Mouse (Mus musculus) ovary, postnatal 36 days (tissue): ENCODE measurements around the gene Pdcl2.

Experiments used
- DNase-seq: peaks from one replicate; pipeline ENCODE4 v3.0.0; 2022; ENCODE audit warnings: low spot score, mixed read lengths

The Pdcl2 gene

DNA sequence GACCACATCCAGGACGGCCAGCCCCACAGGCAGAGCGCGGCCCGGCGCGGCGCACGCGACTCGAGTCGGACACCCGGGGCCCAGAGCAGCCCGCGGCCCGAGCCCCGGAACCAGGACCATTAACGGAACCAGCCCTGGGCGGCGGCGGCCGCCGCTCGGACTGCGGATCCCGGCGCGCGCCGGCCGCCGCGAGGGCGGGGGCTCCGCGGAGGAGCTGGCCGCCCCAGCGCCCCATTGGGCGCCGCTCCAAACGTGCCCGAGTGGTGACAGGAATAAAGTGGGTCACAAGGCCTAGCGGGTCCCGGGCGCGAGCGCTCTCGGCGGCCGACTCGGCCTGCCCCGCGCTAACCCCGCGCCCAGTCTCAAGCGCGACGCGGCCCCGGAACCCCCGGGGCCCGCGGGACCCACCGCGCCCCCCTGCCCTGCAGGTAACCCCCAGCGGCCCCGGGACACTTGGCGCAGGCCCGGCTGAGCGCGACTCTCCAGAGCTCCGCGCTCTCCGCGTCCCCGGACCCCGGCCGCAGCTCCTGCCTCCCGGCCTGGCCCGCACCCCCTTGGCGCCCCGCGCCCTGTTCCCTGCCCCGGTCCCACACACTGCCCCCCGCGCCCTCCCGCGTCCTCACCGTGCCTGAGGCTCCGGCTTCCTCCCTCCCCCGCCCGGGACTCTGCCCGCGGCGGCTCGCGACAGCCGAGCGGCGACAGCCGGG, 27.1 kb downstream of the Pdcl2 start:
- DNase-seq, result peak; percentile 82

DNA sequence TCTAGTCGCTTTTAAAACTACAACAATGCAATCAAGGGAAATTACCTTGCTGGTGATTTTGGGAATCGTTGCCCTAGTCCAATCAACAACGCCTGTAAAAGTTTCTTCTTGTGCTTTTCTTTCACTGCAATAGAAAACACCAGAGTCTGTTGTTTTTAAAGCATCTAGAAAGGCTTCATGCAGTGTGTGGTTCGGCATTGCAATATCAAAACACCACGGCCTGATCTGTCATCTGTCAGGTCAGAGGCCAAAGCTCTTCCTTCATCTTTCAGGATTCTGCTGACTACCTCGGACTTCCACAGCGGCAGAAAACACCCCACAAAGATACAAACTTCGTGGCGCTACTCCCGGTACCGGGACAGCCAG, 27.6 kb downstream of the Pdcl2 start:
- no peak for DNase-seq

DNA sequence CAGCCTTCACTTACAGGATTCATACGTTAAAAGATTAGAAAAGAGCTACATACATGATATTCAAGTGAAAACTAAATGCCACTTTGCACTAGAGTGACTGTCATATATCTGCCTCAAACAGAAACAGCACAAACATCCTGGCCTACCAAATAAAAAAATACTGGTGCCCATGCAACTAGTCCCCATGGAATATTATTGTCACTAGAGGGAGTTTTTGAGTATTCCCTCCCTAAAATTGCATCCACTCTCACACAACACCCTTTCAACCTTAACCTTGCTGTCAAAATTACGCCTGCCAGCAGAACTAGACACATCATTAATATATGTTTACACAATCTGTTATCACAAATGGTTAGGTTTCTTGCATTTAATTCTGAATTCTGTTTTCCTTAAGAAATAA, 28.9 kb downstream of the Pdcl2 start:
- DNase-seq, result no peak

DNA sequence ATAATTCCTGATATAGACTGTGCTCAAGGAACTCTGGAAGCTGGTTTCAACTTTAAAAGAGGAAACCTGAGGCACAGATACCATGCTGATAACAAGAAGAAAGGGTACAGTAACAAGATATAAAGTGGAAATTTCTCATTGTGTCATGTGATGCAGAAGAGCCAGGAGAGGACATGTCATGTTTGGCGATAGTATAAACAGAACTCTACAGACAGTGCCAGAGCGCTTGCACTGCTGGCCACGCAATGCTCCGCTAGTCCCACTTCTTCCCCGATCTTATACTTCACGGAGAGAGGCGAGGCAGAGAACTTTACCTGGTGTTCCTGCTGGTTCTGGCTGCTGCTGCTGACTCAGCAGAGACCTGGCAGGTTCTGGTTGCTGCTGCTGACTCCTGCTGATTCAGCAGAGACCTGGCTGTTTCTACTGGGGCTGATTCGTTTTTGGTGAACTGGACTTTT, 41.7 kb downstream of the Pdcl2 start:
- no peak for DNase-seq

DNA sequence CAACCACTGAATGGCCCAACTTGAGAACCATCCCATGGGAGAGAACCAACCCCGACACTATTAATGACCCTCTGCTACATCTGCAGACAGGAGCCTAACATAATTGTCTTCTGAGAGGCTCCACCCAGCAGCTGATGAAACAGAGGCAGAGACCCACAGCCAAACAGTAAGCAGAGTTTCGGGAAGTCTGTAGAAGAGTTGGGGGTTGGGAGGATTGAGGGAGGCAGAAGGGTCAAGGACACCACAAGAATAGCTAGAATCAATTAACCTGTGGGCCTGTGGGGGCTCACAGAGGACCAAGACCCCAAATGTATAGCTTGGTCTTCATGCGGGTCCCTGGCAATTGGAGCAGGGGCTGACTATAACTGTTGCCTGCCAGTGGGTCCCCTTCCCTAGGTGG, 42.7 kb downstream of the Pdcl2 start:
- DNase-seq, result no peak

DNA sequence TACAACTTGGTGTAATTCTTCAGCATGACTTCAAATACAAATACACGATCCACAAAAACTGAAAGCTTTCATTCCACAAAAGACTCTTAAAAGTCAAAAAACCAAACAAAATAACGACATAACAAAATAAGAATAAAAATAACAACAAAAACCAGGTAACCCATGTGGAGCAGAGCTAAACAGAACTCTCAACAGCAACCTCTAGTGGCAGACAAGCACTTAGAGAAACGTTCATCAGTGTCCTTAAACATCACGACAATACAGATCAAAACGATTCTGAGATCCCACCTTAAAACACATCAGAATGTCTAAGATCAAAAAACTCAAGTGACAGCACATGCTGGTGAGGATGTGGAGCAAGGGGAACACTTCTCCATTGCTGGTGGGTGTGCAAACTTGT, 43.9 kb downstream of the Pdcl2 start:
- DNase-seq, result no peak

DNA sequence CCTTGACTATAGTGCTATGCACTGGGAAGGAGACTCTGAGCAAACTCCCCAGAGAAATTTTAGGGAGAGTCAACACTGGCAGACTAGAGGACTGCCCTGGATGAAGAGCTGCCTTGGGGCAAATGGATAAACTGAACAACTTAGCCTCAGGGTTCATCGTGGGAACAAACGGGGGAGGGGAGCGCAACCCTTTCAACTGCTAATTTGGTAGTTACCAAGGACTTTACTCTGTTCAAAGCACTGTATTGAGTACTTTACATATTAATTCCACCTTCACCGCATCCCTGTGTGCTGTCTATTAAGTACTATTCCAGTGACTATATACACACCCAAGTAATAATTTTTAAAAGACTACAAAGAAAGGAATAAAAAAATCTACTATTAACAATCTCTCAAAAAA, 45.3 kb downstream of the Pdcl2 start:
- DNase-seq, result no peak

DNA sequence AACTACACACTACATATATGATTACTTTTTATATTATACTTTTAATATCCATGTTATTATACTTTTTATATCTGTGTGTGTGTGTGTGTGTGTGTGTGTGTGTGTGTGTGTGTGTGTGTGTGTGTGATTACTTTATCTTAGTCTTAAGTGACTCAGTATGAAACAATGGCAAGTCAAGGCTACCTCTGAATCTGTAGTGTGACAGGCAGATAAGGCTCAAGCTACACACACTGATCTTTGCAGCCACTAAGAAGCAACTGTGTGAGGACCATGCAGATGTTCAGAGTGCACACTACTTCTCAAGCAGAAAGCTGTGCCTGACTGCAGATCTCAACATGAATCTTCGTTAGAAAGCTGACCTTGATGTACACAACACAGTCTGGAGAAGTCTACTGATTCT, 47.1 kb downstream of the Pdcl2 start:
- DNase-seq, result no peak

DNA sequence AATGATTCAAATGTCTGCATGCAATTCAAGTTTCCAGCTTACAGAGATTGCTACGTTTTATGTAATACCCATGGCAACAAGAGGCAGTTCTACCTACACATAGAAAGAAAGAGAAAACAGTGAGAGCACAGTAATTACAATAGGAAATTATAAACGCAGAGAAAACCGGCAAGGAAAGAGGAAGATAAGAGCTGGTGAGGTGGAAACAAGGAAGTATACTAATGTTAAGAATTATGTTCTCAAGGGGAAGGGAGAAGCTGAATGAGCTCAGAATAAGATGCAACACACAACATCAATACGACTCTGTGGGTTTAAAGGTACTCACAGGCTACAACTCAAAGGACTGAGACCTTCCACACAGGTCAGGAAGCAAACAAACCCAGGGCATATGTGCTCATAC, 56.0 kb downstream of the Pdcl2 start:
- DNase-seq, result no peak
